Mouse (Mus musculus) ES-E14 (cell line): Measurements from ENCODE around the gene Pik3c2g. TPM values are rescaled to one million over a fixed set of nuclear protein-coding genes. Genes with fewer than 3 reads are reported as not detected.

Experiments
- DNase-seq: peaks from one replicate; pipeline ENCODE4 v3.0.0-alpha.2; 2013; ENCODE audit warnings: low read depth, low spot score
- H3K27ac ChIP-seq: 2 replicates; pipeline ENCODE4 v1.5.1; 2012; ENCODE audit warnings: low read depth, mild to moderate bottlenecking, low read length, moderate library complexity, mixed read lengths; ENCODE audit not compliant: poor library complexity, insufficient read depth, severe bottlenecking
- H3K36me3 ChIP-seq: 2 replicates; pipeline ENCODE4 v1.6.1; 2012; ENCODE audit warnings: mild to moderate bottlenecking, low read length, moderate library complexity, mixed read lengths; ENCODE audit not compliant: control insufficient read depth, poor library complexity, insufficient read depth, severe bottlenecking
- H3K4me1 ChIP-seq, 2 experiments: fragments of 150-350 bp in 1 of 2; sonication (generic) in 1 of 2; 2 replicates each; pipeline ENCODE4 v1.6.1; 2012; ENCODE audit warnings: low read length in 2 of 2, mild to moderate bottlenecking in 1 of 2, mixed read lengths in 1 of 2; ENCODE audit not compliant: control insufficient read depth in 2 of 2, insufficient read depth in 2 of 2, poor library complexity in 1 of 2
- H3K4me3 ChIP-seq, 2 experiments: fragments of 150-350 bp in 1 of 2; sonication (generic) in 1 of 2; 2 replicates each; pipeline ENCODE4 v1.5.1; 2012; ENCODE audit warnings: low read length in 2 of 2, low read depth in 1 of 2, mild to moderate bottlenecking in 1 of 2, mixed read lengths in 1 of 2; ENCODE audit not compliant: insufficient read depth in 1 of 2, poor library complexity in 1 of 2, severe bottlenecking in 1 of 2
- H3K9ac ChIP-seq: 2 replicates; pipeline ENCODE4 v1.6.1; 2012; ENCODE audit warnings: low read depth, mild to moderate bottlenecking, low read length, mixed read lengths; ENCODE audit not compliant: poor library complexity, insufficient read depth, severe bottlenecking
- H3K9me3 ChIP-seq: fragments of 150-350 bp; sonication (generic); 2 replicates; pipeline ENCODE4 v1.6.1; 2012; ENCODE audit warnings: low read depth, mild to moderate bottlenecking, low read length; ENCODE audit not compliant: control insufficient read depth, insufficient read depth
- CHD2 ChIP-seq: IDR thresholded peaks from 2 replicates; pipeline ENCODE4 v1.6.1; 2014; ENCODE audit warnings: mild to moderate bottlenecking, low read depth, low read length, inconsistent platforms
- HCFC1 ChIP-seq: IDR thresholded peaks from 2 replicates; pipeline ENCODE4 v1.6.1; 2012; ENCODE audit warnings: low read length, inconsistent platforms, borderline replicate concordance; ENCODE audit not compliant: insufficient read depth
- MAFK ChIP-seq: IDR thresholded peaks from 2 replicates; pipeline ENCODE4 v1.6.1; 2014; ENCODE audit warnings: mild to moderate bottlenecking, low read depth, low read length, inconsistent platforms; ENCODE audit not compliant: insufficient read depth
- ZC3H11A ChIP-seq: IDR thresholded peaks from 2 replicates; pipeline ENCODE4 v1.6.1; 2012; ENCODE audit warnings: low read depth, mild to moderate bottlenecking, inconsistent platforms, low read length, borderline replicate concordance
- ZNF384 ChIP-seq: IDR thresholded peaks from 2 replicates; pipeline ENCODE4 v1.6.1; 2012; ENCODE audit warnings: low read depth, low read length, inconsistent platforms
- in situ Hi-C, 2 experiments: fragments of 600-800 bp; cut with MboI; formaldehyde crosslinking; loops; one replicate each; pipeline ENCODE4 v1.15.1; 2025; ENCODE audit warnings: low sequenced_read_pairs in 2 of 2, inconsistent platforms in 1 of 2; ENCODE audit not compliant: unreplicated experiment in 2 of 2
- total RNA-seq: library from RNA; depleted of rRNA; stranded (reverse); fragments of 300-350 nt; gene quantifications from 2 replicates; pipeline ENCODE4 v1.2.3, GENCODE M21; 2012

Gene Pik3c2g
- total RNA-seq, 1 experiment: not detected

- in situ Hi-C loops: no loop called here
- H3K9me3 ChIP-seq: no peaks in the 10 kb centered on the region
- H3K4me3 ChIP-seq: no peak overlapping the region
- no peak overlapping the region for H3K9ac ChIP-seq
- no peaks in the 10 kb centered on the region for H3K36me3 ChIP-seq
- H3K4me1 ChIP-seq: no peaks in the 10 kb centered on the region
- DNase-seq: no peak
- TF ChIP-seq ZNF384 (no peak), HCFC1 (no peak), MAFK (no peak), ZC3H11A (no peak), CHD2 (no peak)
- no peak overlapping the region for H3K27ac ChIP-seq
Measured at GRCm38 (mm10) chr6:139718416-139718984, 131.5 kb downstream of the Pik3c2g start.

- no peak for DNase-seq
- Histone ChIP-seq H3K9me3 (no peaks in the 10 kb centered on the region), H3K4me1 (no peaks in the 10 kb centered on the region), H3K27ac (no peak overlapping the region), H3K36me3 (no peaks in the 10 kb centered on the region), H3K9ac (no peak overlapping the region), H3K4me3 (no peak overlapping the region)
- TF ChIP-seq ZNF384 (no peak), ZC3H11A (no peak), MAFK (no peak), HCFC1 (no peak), CHD2 (no peak)
- in situ Hi-C loops: no loop called here
Measured at GRCm38 (mm10) chr6:139719639-139720221, 132.7 kb downstream of the Pik3c2g start.

- H3K4me3 ChIP-seq: no peak overlapping the region
- in situ Hi-C loops: no loop called here
- H3K9me3 ChIP-seq: no peaks in the 10 kb centered on the region
- H3K9ac ChIP-seq: no peak overlapping the region
- no peak overlapping the region for H3K27ac ChIP-seq
- TF ChIP-seq CHD2: no peak
- TF ChIP-seq MAFK: no peak
- no peak for TF ChIP-seq ZNF384
- TF ChIP-seq ZC3H11A: no peak
- TF ChIP-seq HCFC1: no peak
- no peaks in the 10 kb centered on the region for H3K4me1 ChIP-seq
- H3K36me3 ChIP-seq: no peaks in the 10 kb centered on the region
- no peak for DNase-seq
Measured at GRCm38 (mm10) chr6:139735708-139736626, 148.9 kb downstream of the Pik3c2g start.

- Histone ChIP-seq H3K4me3 (no peak overlapping the region), H3K9me3 (no peaks in the 10 kb centered on the region), H3K4me1 (no peaks in the 10 kb centered on the region), H3K36me3 (no peaks in the 10 kb centered on the region), H3K9ac (no peak overlapping the region), H3K27ac (no peak overlapping the region)
- TF ChIP-seq HCFC1 (no peak), ZNF384 (no peak), CHD2 (no peak), ZC3H11A (no peak), MAFK (no peak)
- in situ Hi-C loops: no loop called here
- no peak for DNase-seq
Measured at GRCm38 (mm10) chr6:139738350-139738749, 151.3 kb downstream of the Pik3c2g start.
